Mouse (Mus musculus) bone marrow macrophage, adult 2 months (primary cell): ENCODE measurements around the gene Olfr223.

ENCODE experiments used
- CTCF ChIP-seq: IDR thresholded peaks from 2 replicates; pipeline ENCODE4 v1.5.1; 2012; ENCODE audit warnings: low read depth, mild to moderate bottlenecking, low read length, moderate library complexity
- POLR2A ChIP-seq: IDR thresholded peaks from 2 replicates; pipeline ENCODE4 v1.6.1; 2012; ENCODE audit warnings: mild to moderate bottlenecking, low read depth, low read length, borderline replicate concordance

DNA sequence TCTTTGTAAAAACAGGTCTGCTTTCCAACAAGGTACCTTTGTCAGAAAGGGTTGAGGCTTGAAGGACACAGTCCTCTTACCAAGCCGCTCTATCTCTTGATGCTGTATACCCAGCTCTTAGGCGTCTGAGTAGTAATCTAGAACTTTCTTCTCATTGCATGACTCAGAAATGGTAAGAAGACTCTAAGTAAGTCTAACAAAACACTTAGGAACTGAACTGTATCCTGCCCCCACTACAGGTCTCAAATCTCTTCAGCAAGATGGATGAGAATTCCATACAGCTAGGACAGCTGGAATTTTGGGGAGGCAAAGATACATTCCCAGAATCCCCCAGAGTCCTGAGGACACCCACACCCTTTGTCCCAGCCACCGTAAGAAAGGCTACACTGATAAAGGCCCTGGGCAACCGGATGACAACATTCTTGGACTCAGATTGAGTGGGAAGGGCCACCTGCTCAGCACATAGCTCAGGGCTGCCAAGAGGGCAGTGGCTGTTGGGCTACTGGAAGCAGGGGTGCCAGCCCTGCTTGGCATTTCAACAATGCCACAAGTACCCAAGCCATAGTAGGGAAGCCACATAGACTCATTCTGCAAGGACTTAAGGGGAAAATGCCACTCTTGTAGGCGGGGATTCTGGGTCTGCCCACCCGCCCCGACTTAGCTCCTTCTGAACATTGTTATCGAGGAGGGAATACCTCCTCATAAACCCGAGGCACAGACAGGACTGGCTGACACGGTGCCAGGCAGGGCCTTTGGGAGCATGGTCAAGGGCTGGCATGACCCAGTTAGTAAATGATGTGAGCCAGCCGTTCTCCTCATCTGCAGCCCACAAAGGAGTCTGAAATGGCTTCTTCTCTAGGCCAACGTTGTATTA is 43.0 kb upstream of the Olfr223 start:
- TF ChIP-seq CTCF, result no peak
- TF ChIP-seq POLR2A, result no peak
